Mouse (Mus musculus) embryonic facial prominence, embryonic 13.5 days (tissue): ENCODE data around the gene Lrrn2. TPM values are rescaled to one million over a fixed set of nuclear protein-coding genes. Genes with fewer than 3 reads are reported as not detected.

ENCODE experiments used
- ATAC-seq: fragments of 200-750 bp; cut with Nextera tagmentation; 2 replicates; pipeline ENCODE4 v1.8.0; 2017; ENCODE audit warnings: low read depth; ENCODE audit not compliant: insufficient number of reproducible peaks, insufficient read depth, low FRiP score, low TSS enrichment
- H3K27ac ChIP-seq: fragments of 300-500 bp; sonication (generic); 2 replicates; pipeline ENCODE4 v1.5.1; 2015; ENCODE audit warnings: moderate library complexity, mild to moderate bottlenecking, inconsistent platforms
- H3K27me3 ChIP-seq: fragments of 300-500 bp; sonication (generic); 2 replicates; pipeline ENCODE4 v1.6.1; 2015; ENCODE audit warnings: mild to moderate bottlenecking, inconsistent platforms
- H3K36me3 ChIP-seq: fragments of 300-500 bp; sonication (generic); 2 replicates; pipeline ENCODE4 v1.6.1; 2015; ENCODE audit warnings: mild to moderate bottlenecking, inconsistent platforms
- H3K4me1 ChIP-seq: fragments of 300-500 bp; sonication (generic); 2 replicates; pipeline ENCODE4 v1.6.1; 2015; ENCODE audit warnings: inconsistent platforms
- H3K4me2 ChIP-seq: fragments of 300-500 bp; sonication (generic); 2 replicates; pipeline ENCODE4 v1.6.1; 2015; ENCODE audit warnings: moderate library complexity, mild to moderate bottlenecking, inconsistent platforms
- H3K4me3 ChIP-seq: fragments of 300-500 bp; sonication (generic); 2 replicates; pipeline ENCODE4 v1.5.1; 2015; ENCODE audit warnings: mild to moderate bottlenecking, inconsistent platforms
- H3K9ac ChIP-seq: fragments of 300-500 bp; sonication (generic); 2 replicates; pipeline ENCODE4 v1.6.1; 2015; ENCODE audit warnings: mild to moderate bottlenecking, inconsistent platforms
- H3K9me3 ChIP-seq: fragments of 300-500 bp; sonication (generic); 2 replicates; pipeline ENCODE4 v1.6.1; 2016; ENCODE audit warnings: inconsistent platforms
- WGBS: fragments of 180-500 bp; shearing (Covaris S2); methylation state at CpG from one replicate; pipeline ENCODE4 v1.1.7; 2015; ENCODE audit warnings: mixed read lengths; 5-methylcytosine and 5-hydroxymethylcytosine counted together
- polyA plus RNA-seq: library from polyadenylated mRNA; unstranded; fragments of >200 nt; fragmentation: Nextera tagmentation; extraction: Ambion mirVana; gene quantifications from 2 replicates; pipeline ENCODE4 v1.2.1, GENCODE M21; 2015

Gene Lrrn2
- 3.8 and 4.4 TPM in 2 replicates for polyA plus RNA-seq

DNA sequence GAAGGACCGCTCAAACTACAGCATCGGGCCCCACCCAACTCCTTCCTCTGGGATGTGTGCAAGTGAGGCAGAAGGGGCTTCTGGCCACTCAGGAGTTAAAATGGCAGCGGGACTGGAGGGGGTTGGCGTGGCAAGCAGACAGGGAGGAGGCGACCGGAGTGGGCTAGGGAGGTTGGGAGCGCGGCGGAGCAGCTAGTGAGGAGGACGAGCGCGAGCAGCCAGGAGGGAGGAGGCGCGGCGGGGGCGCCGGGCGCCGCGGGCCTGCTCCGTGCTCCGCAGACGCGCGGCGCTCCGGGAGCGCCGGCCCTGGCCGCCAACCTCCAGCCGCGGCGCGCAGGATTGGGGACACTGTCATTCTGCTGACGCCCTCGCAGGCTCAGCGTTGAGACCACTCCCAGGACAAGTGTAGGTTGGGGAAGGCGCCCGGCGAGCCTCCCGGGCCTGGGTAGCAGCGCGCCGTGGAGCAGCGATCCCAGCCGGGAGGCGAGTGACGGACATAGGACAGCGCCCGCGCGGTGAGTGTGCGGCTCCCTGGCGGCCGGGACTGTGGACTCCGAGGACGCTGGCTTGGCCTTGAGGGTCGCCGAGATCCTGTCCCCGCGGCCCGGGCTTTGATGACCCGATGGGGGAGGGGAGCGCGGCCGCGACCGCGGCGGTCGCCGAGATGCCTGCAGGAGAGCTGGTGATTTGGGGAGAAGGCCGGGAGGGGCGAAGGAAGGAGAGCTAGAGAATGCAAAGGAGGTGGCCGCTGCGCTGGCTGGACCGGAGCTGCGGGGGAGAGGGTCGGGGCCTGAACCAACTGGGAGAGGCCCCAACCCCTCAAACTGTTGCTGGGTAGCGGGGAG, at the start of gene Lrrn2:
Gene Lrrn2, plus strand, starts transcription at position 113 of the 845 bp plus-strand sequence.
- ATAC-seq: peak; percentile 45
- Histone ChIP-seq H3K9ac (peak within 1 kb of the TSS; percentile 73), H3K27me3 (peaks cover 92% of the 10 kb centered on the region), H3K4me1 (peaks cover 18% of the 10 kb centered on the region), H3K4me3 (peak within 1 kb of the TSS; percentile 59), H3K36me3 (no peaks in the 10 kb centered on the region), H3K4me2 (peak within 1 kb of the TSS; percentile 98), H3K9me3 (no peaks in the 10 kb centered on the region), H3K27ac (no peak within 1 kb of the TSS)
- WGBS: under 1% methylated on average over 77 of the region's 80 CpGs

DNA sequence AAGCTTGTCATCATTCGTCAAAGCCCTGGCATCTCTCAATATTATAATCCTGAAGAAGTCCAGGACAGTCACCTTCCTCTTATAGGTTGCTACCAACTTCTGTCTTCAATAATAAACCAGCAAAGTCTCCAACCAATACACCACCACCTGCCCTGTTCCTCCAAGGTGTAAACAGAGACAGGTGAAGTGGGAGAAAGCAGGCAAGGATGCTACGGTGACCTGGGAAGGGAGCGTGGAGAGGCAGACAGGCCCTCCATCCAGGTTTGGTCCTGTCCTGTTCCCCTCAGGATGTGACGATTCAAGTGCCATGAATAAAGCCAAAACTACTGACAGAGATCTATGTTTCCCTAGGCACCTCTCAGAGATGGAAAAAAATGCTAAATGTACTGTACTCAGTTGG, 48.1 kb upstream of the Lrrn2 start:
- H3K27ac ChIP-seq: no peak overlapping the region
- H3K36me3 ChIP-seq: no peaks in the 10 kb centered on the region
- no peaks in the 10 kb centered on the region for H3K9me3 ChIP-seq
- no peak overlapping the region for H3K9ac ChIP-seq
- H3K4me2 ChIP-seq: no peak overlapping the region
- no peak overlapping the region for H3K4me3 ChIP-seq
- ATAC-seq: no peak
- 88% methylated on average over 4 of the region's 4 CpGs for WGBS
- H3K4me1 ChIP-seq: no peaks in the 10 kb centered on the region
- H3K27me3 ChIP-seq: no peaks in the 10 kb centered on the region

DNA sequence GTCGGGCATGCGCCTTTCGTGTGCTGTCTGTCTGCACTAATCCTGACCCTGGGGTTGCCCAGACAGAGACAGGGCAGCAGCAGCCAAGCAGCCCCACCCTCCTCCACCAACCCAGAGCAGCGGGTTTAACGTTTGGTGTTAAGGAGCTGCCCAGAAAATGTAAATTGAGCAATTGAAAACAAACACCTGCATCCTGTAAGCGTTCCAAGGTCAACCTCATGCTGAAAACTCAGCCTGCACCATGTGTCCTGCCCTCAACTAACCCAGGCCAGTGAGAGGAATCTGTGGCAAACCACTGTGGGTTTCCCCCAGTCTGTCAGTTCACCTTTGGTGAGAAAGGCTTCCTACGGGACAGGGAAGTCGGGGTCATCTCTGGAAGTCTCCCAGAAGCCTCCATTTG, 46.0 kb upstream of the Lrrn2 start:
- Histone ChIP-seq H3K9ac (no peak overlapping the region), H3K27me3 (no peaks in the 10 kb centered on the region), H3K9me3 (no peaks in the 10 kb centered on the region), H3K36me3 (no peaks in the 10 kb centered on the region), H3K4me2 (no peak overlapping the region), H3K4me3 (no peak overlapping the region), H3K4me1 (no peaks in the 10 kb centered on the region), H3K27ac (no peak overlapping the region)
- WGBS: 59% methylated on average over 8 of the region's 8 CpGs
- no peak for ATAC-seq

DNA sequence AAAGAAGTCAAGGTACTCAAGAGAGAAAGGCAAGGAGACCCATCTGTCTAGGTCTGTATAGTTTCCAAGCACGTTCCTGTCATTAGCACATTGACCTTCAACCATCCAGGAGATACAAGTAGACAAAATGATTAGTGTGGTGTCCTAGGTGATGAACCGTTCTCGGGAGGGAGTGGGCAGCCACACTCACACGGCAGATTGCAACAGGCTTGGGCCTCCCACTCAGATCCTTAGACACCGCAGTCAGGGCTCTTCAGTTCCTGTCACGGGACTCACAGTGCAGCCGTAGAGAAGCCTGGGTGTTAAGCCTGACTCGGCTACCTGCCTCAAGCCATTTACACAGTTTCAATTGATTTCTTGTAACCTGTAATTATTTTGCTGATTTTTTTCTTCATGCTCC, 43.2 kb upstream of the Lrrn2 start:
- Histone ChIP-seq H3K4me2 (no peak overlapping the region), H3K4me1 (no peaks in the 10 kb centered on the region), H3K36me3 (no peaks in the 10 kb centered on the region), H3K4me3 (no peak overlapping the region), H3K27ac (no peak overlapping the region), H3K9ac (no peak overlapping the region), H3K27me3 (no peaks in the 10 kb centered on the region), H3K9me3 (no peaks in the 10 kb centered on the region)
- WGBS: 62% methylated on average over 8 of the region's 8 CpGs
- no peak for ATAC-seq

DNA sequence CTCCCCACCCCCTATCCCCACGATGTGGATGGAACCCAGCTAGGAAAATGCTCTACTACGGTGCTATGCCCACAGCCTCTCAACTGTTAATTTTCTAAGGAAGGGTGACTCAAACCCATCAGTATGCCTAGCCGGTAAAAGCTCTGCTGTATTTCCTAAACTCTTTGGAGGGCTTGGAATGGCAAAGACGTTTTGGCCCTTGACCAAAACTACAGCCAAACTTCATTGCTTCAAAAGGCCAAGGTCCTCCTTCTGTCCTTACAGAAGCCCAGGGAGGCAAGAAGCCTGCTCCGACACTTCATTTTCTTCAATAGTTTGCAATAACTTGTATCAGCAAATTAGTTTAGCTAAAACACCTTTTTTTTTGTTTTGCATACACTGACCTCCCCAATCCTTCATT, 42.4 kb upstream of the Lrrn2 start:
- Histone ChIP-seq H3K9ac (no peak overlapping the region), H3K4me2 (no peak overlapping the region), H3K36me3 (no peaks in the 10 kb centered on the region), H3K4me3 (no peak overlapping the region), H3K27me3 (no peaks in the 10 kb centered on the region), H3K4me1 (no peaks in the 10 kb centered on the region), H3K27ac (no peak overlapping the region), H3K9me3 (no peaks in the 10 kb centered on the region)
- ATAC-seq: no peak
- 78% methylated on average over 5 of the region's 5 CpGs for WGBS

DNA sequence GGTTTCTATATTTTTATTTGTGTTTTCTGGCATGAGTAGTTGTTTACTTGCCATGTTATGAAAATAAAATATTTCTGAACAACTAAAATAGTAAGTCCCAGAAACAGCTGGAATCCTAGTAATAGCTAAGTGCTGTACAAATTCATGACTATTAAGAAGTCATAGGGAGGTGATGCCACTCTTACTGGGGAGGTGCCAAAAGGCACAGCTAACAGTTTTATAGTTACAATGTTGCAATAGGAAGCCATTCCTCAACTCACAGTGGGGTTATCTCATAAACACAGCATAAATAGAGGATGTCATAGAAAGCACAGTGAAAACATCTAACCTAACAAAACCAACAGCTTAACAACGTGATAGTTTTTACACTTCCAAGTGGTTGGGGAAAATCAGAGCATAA, 41.7 kb upstream of the Lrrn2 start:
- Histone ChIP-seq H3K4me3 (no peak overlapping the region), H3K27me3 (no peaks in the 10 kb centered on the region), H3K4me2 (no peak overlapping the region), H3K9ac (no peak overlapping the region), H3K27ac (no peak overlapping the region), H3K9me3 (no peaks in the 10 kb centered on the region), H3K36me3 (no peaks in the 10 kb centered on the region), H3K4me1 (no peaks in the 10 kb centered on the region)
- WGBS: 74% methylated on average over 1 of the region's 1 CpGs
- no peak for ATAC-seq

DNA sequence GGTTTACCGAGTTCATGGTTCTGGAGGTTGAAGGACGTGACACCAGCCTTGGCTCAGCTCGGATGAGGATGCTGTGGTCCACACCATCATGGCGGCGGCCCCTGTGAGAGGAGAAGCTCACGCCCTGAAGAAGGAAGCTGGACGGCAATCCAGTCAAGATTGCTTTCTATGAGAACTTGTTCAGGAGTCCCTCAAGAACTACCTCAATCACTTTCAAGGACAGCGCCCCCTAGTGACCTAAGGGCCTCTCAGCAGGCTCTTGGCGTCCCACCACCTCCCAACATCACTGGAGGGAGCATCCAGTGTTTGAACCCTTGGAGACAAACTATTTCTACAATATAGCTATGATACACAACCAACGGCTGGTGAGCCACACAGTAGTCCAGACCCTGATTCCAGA, 36.5 kb upstream of the Lrrn2 start:
- H3K4me3 ChIP-seq: no peak overlapping the region
- no peak overlapping the region for H3K9ac ChIP-seq
- H3K4me1 ChIP-seq: peaks cover 4% of the 10 kb centered on the region; the same call in 1 of the 2 replicates
- H3K27me3 ChIP-seq: no peaks in the 10 kb centered on the region
- H3K4me2 ChIP-seq: no peak overlapping the region
- H3K27ac ChIP-seq: no peak overlapping the region
- WGBS: 76% methylated on average over 10 of the region's 10 CpGs
- no peak for ATAC-seq
- H3K36me3 ChIP-seq: no peaks in the 10 kb centered on the region
- H3K9me3 ChIP-seq: 0 out of 2 replicates have a peak, but pooled peaks cover 4% of the 10 kb centered on the region

DNA sequence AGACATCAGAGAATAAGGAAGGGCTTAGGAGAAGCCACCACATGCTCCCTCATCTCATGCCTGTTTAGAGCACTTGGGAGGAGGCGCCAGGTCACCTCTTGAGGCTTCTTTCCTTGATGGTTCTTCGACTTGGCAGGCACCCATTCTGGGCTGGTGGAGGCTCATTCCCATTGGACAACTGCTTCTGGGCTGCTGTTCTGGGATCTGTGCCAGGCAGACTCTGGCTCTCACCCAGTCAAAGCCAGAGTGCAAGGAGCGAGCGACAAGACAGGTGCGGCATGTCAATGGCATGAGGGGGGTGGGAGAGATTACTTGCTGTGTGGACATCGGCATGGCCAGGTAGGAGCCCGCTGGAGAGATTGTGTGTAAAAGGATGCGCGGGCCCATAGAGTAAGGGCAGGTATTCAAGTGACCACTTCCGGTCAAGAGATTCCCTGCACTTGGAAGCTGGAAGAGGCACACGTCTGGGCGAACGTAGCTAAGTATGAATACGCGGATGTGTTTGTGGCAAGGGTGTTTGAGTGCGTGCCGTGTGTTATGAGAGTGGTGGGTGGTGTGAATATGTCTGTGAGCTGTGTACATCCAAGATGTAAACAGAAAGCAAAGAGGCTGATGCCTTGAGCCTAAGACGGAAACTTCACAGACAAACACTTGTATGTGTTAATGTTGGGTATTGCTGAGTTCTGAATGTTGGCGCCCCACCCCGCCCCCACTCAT, 35.8 kb upstream of the Lrrn2 start:
- ATAC-seq: no peak
- Histone ChIP-seq H3K27ac (no peak overlapping the region), H3K4me1 (peaks cover 4% of the 10 kb centered on the region; the same call in 1 of the 2 replicates), H3K4me2 (no peak overlapping the region), H3K9ac (no peak overlapping the region), H3K4me3 (no peak overlapping the region), H3K27me3 (no peaks in the 10 kb centered on the region), H3K36me3 (no peaks in the 10 kb centered on the region), H3K9me3 (0 out of 2 replicates have a peak, but pooled peaks cover 4% of the 10 kb centered on the region)
- WGBS: 94% methylated on average over 20 of the region's 20 CpGs

DNA sequence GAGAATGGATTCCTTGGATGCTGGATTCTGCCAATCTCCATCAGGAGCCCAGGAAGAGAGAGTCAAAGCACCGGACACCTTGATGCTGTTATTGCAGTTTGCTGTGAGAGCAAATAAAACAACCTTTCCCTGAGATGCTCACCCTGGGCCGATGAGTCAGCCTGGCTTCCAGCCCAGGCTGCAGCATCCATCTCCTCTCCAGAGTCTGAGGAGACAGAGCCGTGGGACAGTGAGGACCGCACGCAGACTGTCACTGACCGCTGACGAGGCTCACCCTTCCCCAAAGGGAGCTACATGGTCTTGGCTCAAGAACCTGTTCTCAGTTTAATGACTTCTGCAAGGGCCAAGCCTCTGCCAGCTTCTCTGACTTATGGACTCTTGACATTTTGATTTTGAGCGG, 34.3 kb upstream of the Lrrn2 start:
- Histone ChIP-seq H3K4me2 (no peak overlapping the region), H3K27me3 (no peaks in the 10 kb centered on the region), H3K36me3 (no peaks in the 10 kb centered on the region), H3K4me3 (no peak overlapping the region), H3K4me1 (peaks cover 4% of the 10 kb centered on the region; the same call in 1 of the 2 replicates), H3K9ac (no peak overlapping the region), H3K9me3 (0 out of 2 replicates have a peak, but pooled peaks cover 4% of the 10 kb centered on the region), H3K27ac (no peak overlapping the region)
- 85% methylated on average over 8 of the region's 8 CpGs for WGBS
- ATAC-seq: no peak

DNA sequence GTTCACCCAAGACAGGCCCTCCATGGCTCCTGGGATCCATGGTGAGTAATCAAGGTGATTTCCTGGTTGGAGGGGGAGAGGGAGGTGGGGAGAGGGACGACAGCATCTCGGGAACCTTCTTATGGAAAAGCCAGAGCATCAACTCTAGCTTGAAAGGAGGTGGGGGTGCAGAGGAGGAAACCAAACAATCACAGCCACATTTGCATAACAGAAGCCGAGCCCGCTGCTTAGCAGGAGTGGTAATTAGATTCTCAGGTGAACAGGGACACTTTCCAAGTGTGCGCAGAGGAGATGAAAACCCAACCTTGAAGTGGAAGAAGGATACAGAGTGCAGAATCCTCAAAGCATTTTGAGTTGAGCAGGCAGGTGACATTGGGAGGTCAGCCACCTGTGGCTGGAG, 29.3 kb upstream of the Lrrn2 start:
- ATAC-seq: no peak
- H3K4me1 ChIP-seq: peaks cover 8% of the 10 kb centered on the region
- WGBS: 36% methylated on average over 5 of the region's 5 CpGs
- no peak overlapping the region for H3K4me3 ChIP-seq
- H3K9ac ChIP-seq: no peak overlapping the region
- 0 out of 2 replicates have a peak, but pooled peaks cover 4% of the 10 kb centered on the region for H3K27me3 ChIP-seq
- H3K9me3 ChIP-seq: 0 out of 2 replicates have a peak, but pooled peaks cover 4% of the 10 kb centered on the region
- no peaks in the 10 kb centered on the region for H3K36me3 ChIP-seq
- no peak overlapping the region for H3K4me2 ChIP-seq
- no peak overlapping the region for H3K27ac ChIP-seq

GRCm38 (mm10) chr1:132851296-132851695, 28.8 kb upstream of the Lrrn2 start:
- 60% methylated on average over 2 of the region's 2 CpGs for WGBS

More at GRCm38 (mm10) chr1:132851296-132851695, 28.8 kb upstream of the Lrrn2 start:
- peaks cover 8% of the 10 kb centered on the region for H3K4me1 ChIP-seq
- H3K27ac ChIP-seq: no peak overlapping the region
- no peak overlapping the region for H3K4me2 ChIP-seq
- ATAC-seq: no peak
- 0 out of 2 replicates have a peak, but pooled peaks cover 4% of the 10 kb centered on the region for H3K27me3 ChIP-seq
- H3K9ac ChIP-seq: no peak overlapping the region
- no peaks in the 10 kb centered on the region for H3K36me3 ChIP-seq
- H3K9me3 ChIP-seq: 0 out of 2 replicates have a peak, but pooled peaks cover 4% of the 10 kb centered on the region
- H3K4me3 ChIP-seq: no peak overlapping the region
